Mouse (Mus musculus) intestine, postnatal 0 days (tissue): ENCODE data around the gene Sp3. TPM values are rescaled to one million over a fixed set of nuclear protein-coding genes. Genes with fewer than 3 reads are reported as not detected.

Experiments
- ATAC-seq: fragments of 200-750 bp; cut with Nextera tagmentation; 2 replicates; pipeline ENCODE4 v1.8.0; 2017; ENCODE audit warnings: mild to moderate bottlenecking, moderate TSS enrichment, moderate library complexity
- H3K27ac ChIP-seq: fragments of 300-500 bp; sonication (generic); 2 replicates; pipeline ENCODE4 v1.5.1; 2014; ENCODE audit warnings: mild to moderate bottlenecking, low read depth, low read length, moderate library complexity
- H3K27me3 ChIP-seq: fragments of 300-500 bp; sonication (generic); replicated peaks from 2 replicates; pipeline ENCODE4 v1.6.1; 2014; ENCODE audit warnings: low read length, mixed read lengths; ENCODE audit not compliant: control insufficient read depth, insufficient read depth
- H3K36me3 ChIP-seq: fragments of 300-500 bp; sonication (generic); 2 replicates; pipeline ENCODE4 v1.6.1; 2014; ENCODE audit warnings: mild to moderate bottlenecking, moderate library complexity; ENCODE audit not compliant: control insufficient read depth, insufficient read depth
- H3K4me1 ChIP-seq: fragments of 300-500 bp; sonication (generic); replicated peaks from 2 replicates; pipeline ENCODE4 v1.6.1; 2014; ENCODE audit warnings: antibody characterized with exemption, low read length, mixed read lengths; ENCODE audit not compliant: control insufficient read depth, insufficient read depth
- H3K4me2 ChIP-seq: fragments of 300-500 bp; sonication (generic); replicated peaks from 2 replicates; pipeline ENCODE4 v1.6.1; 2014; ENCODE audit warnings: low read depth, mild to moderate bottlenecking, moderate library complexity
- H3K4me3 ChIP-seq: fragments of 300-500 bp; sonication (generic); 2 replicates; pipeline ENCODE4 v1.5.1; 2014; ENCODE audit warnings: low read depth, low read length
- H3K9ac ChIP-seq: fragments of 300-500 bp; sonication (generic); 2 replicates; pipeline ENCODE4 v1.6.1; 2014; ENCODE audit warnings: mild to moderate bottlenecking, low read depth, low read length
- H3K9me3 ChIP-seq: fragments of 300-500 bp; sonication (generic); 2 replicates; pipeline ENCODE4 v1.6.1; 2016; ENCODE audit warnings: mixed run types; ENCODE audit not compliant: control insufficient read depth
- CTCF ChIP-seq: sonication (generic); IDR thresholded peaks from 2 replicates; pipeline ENCODE4 v1.5.1; 2016; ENCODE audit warnings: low read depth, mild to moderate bottlenecking, control low read depth, antibody characterized with exemption, moderate library complexity
- WGBS: fragments of 180-500 bp; shearing (Covaris S2); extraction: QIAGEN DNeasy Blood & Tissue Kit; methylation state at CpG from one replicate; pipeline ENCODE4 v1.1.7; 2014; 5-methylcytosine and 5-hydroxymethylcytosine counted together
- polyA plus RNA-seq: library from polyadenylated mRNA; unstranded; fragments of >200 nt; fragmentation: Nextera tagmentation; extraction: Ambion mirVana; gene quantifications from 2 replicates; pipeline ENCODE4 v1.2.1, GENCODE M21; 2015

Gene Sp3
- polyA plus RNA-seq, 1 experiment from 2014 or later = 25.4 TPM

DNA sequence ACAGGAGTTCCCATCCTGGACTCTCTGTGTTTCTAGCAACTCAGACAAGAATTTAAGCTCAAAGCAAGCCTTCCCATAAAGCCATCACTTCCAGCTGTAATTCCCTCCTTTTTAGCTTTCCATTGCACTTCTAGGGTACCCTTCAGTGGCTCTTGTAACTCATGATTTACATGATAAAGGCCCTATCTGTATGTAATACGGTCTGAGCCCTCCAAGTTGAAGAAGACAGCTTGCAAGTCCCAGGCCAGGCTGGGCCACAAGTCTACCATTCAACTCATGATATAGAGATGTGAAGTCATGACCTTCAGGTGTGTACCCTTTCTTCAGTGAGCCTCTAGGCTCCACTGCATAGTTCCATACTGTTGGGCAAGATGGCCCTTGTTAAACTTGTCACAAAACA is 5.3 kb upstream of the Sp3 start:
- H3K27me3 ChIP-seq = no peaks in the 10 kb centered on the region

DNA sequence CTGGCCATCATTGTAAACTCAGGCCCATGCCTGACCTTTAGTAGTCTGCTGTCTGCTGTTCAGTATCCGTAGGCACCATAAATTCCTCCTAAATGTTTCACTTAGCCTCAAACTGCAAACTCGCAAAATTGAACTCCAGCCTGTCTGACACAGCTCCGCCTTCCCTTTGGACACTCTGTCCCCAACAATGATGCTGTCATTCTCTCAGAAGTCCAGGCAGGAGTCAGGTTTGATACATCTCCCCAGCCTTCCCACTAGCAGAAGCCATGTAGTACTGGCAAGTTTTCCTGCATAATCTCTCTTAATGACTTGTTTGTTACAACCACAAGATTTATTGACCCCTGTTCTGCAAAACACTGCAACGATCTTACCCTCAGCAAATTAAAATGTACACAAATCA is 4.6 kb upstream of the Sp3 start:
- no peaks in the 10 kb centered on the region for H3K27me3 ChIP-seq
- H3K9ac ChIP-seq = no peak overlapping the region
- ATAC-seq = no peak
- no peak overlapping the region for H3K4me3 ChIP-seq
- WGBS = 52% methylated on average over 4 of the region's 4 CpGs
- H3K27ac ChIP-seq = no peak overlapping the region
- peaks cover 6% of the 10 kb centered on the region; the same call in 1 of the 2 replicates for H3K9me3 ChIP-seq
- no peaks in the 10 kb centered on the region for H3K36me3 ChIP-seq
- H3K4me2 ChIP-seq = no peak overlapping the region
- TF ChIP-seq CTCF = no peak
- no peaks in the 10 kb centered on the region for H3K4me1 ChIP-seq

More for the DNA sequence above, 5.3 kb upstream of the Sp3 start:
- Histone ChIP-seq H3K4me3 (no peak overlapping the region), H3K9me3 (peaks cover 6% of the 10 kb centered on the region; the same call in 1 of the 2 replicates), H3K27ac (no peak overlapping the region), H3K4me2 (no peak overlapping the region), H3K4me1 (no peaks in the 10 kb centered on the region), H3K9ac (no peak overlapping the region), H3K36me3 (no peaks in the 10 kb centered on the region)
- TF ChIP-seq CTCF = no peak
- ATAC-seq = no peak
- WGBS = 67% methylated on average over 1 of the region's 1 CpGs

GRCm38 (mm10) chr2:72983211-72983610 is 3.0 kb upstream of the Sp3 start:
- 94% methylated on average over 3 of the region's 3 CpGs for WGBS

DNA sequence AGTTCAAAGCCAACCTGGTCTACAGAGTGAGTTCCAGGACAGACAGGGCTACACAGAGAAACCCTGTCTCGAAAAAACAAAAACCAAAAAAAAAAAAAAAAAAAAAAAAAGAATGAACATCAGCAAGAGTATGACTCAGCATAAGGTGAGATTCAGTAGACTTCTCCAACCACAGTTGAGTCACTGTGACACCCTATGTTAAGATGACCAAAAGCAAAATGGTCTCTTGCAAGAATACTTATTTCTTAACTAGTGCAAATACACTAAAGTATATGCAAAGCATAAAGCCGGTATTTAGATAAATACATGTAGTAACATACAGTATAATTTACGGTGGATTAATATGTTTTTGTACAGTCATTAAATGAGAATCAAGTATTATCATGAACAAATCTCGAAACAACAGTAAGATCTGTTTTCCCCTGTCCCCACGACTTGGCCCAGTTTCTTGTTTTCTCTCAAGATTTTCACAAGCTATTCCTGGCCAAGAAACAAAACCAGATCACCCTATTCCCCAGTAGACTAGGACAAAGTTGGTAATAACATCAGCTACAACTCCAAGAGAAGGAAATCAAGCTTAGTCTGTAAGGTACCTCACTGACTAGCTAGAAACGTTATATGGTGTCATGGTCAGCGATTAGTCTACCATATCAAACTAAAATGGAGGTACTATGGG is 2.0 kb upstream of the Sp3 start:
- H3K27ac ChIP-seq = no peak overlapping the region
- 89% methylated on average over 7 of the region's 7 CpGs for WGBS
- H3K4me1 ChIP-seq = peaks cover 1% of the 10 kb centered on the region; the same call in 1 of the 2 replicates
- no peaks in the 10 kb centered on the region for H3K27me3 ChIP-seq
- no peaks in the 10 kb centered on the region for H3K36me3 ChIP-seq
- TF ChIP-seq CTCF = no peak
- H3K9ac ChIP-seq = no peak overlapping the region
- no peak overlapping the region for H3K4me3 ChIP-seq
- H3K4me2 ChIP-seq = no peak overlapping the region
- no peak for ATAC-seq
- no peaks in the 10 kb centered on the region for H3K9me3 ChIP-seq

More at GRCm38 (mm10) chr2:72983211-72983610, 3.0 kb upstream of the Sp3 start:
- no peaks in the 10 kb centered on the region for H3K9me3 ChIP-seq
- ATAC-seq = no peak
- no peaks in the 10 kb centered on the region for H3K36me3 ChIP-seq
- TF ChIP-seq CTCF = no peak
- no peak overlapping the region for H3K4me2 ChIP-seq
- no peak overlapping the region for H3K27ac ChIP-seq
- H3K9ac ChIP-seq = no peak overlapping the region
- H3K4me3 ChIP-seq = no peak overlapping the region
- H3K27me3 ChIP-seq = no peaks in the 10 kb centered on the region
- no peaks in the 10 kb centered on the region for H3K4me1 ChIP-seq

- no peak for ATAC-seq
- Histone ChIP-seq H3K4me3 (peak overlapping the region; percentile 99; the same call in 1 of the 2 replicates), H3K27me3 (no peaks in the 10 kb centered on the region), H3K9me3 (no peaks in the 10 kb centered on the region), H3K9ac (no peak overlapping the region), H3K36me3 (no peaks in the 10 kb centered on the region), H3K27ac (no peak overlapping the region), H3K4me1 (peaks cover 4% of the 10 kb centered on the region; the same call in 1 of the 2 replicates), H3K4me2 (peak overlapping the region; percentile 69)
- no peak for TF ChIP-seq CTCF
- 76% methylated on average over 9 of the region's 9 CpGs for WGBS
Measured at GRCm38 (mm10) chr2:72981441-72982109, 1.3 kb upstream of the Sp3 start.

- peak overlapping the region; percentile 100 for H3K9ac ChIP-seq
- no peaks in the 10 kb centered on the region for H3K9me3 ChIP-seq
- H3K27me3 ChIP-seq = no peaks in the 10 kb centered on the region
- ATAC-seq = no peak
- no peak for TF ChIP-seq CTCF
- no peaks in the 10 kb centered on the region; the same call in 1 of the 2 replicates for H3K36me3 ChIP-seq
- H3K27ac ChIP-seq = peak overlapping the region; percentile 100
- H3K4me2 ChIP-seq = peak overlapping the region; percentile 69
- peaks cover 4% of the 10 kb centered on the region; the same call in 1 of the 2 replicates for H3K4me1 ChIP-seq
- 10% methylated on average over 3 of the region's 3 CpGs for WGBS
- H3K4me3 ChIP-seq = peak overlapping the region; percentile 99
Measured at GRCm38 (mm10) chr2:72981075-72981420, 802 bp upstream of the Sp3 start.
